Mouse (Mus musculus) kidney, postnatal 0 days (tissue): ENCODE results near the gene Dmrt1. TPM values are rescaled to one million over a fixed set of nuclear protein-coding genes. Genes with fewer than 3 reads are reported as not detected.
A peak's percentile ranks its signal among the peaks of the same experiment; 100 is the strongest.

ENCODE experiments used
- ATAC-seq: fragments of 200-750 bp; cut with Nextera tagmentation; replicated peaks from 2 replicates; pipeline ENCODE4 v1.8.0; 2017; ENCODE audit warnings: low read depth, moderate number of reproducible peaks, moderate TSS enrichment, moderate library complexity; ENCODE audit not compliant: low FRiP score
- DNase-seq: peaks from one replicate; pipeline ENCODE4 v3.0.0-alpha.2; 2016; ENCODE audit warnings: low spot score
- H3K27ac ChIP-seq: fragments of 300-500 bp; sonication (generic); 2 replicates; pipeline ENCODE4 v1.5.1; 2014; ENCODE audit warnings: mild to moderate bottlenecking
- H3K27me3 ChIP-seq: fragments of 300-500 bp; sonication (generic); 2 replicates; pipeline ENCODE4 v1.6.1; 2014; ENCODE audit warnings: low read length, mixed read lengths; ENCODE audit not compliant: insufficient read depth
- H3K36me3 ChIP-seq: fragments of 300-500 bp; sonication (generic); 2 replicates; pipeline ENCODE4 v1.6.1; 2014; ENCODE audit warnings: low read length, mixed read lengths; ENCODE audit not compliant: insufficient read depth
- H3K4me1 ChIP-seq: fragments of 300-500 bp; sonication (generic); replicated peaks from 2 replicates; pipeline ENCODE4 v1.6.1; 2014; ENCODE audit warnings: antibody characterized with exemption, low read length, mixed read lengths; ENCODE audit not compliant: insufficient read depth
- H3K4me2 ChIP-seq: fragments of 300-500 bp; sonication (generic); 2 replicates; pipeline ENCODE4 v1.6.1; 2014; ENCODE audit warnings: mild to moderate bottlenecking, low read length, moderate library complexity, mixed read lengths
- H3K4me3 ChIP-seq: fragments of 300-500 bp; sonication (generic); replicated peaks from 2 replicates; pipeline ENCODE4 v1.5.1; 2014; ENCODE audit warnings: low read depth, low read length
- H3K9ac ChIP-seq: fragments of 300-500 bp; sonication (generic); 2 replicates; pipeline ENCODE4 v1.6.1; 2014; ENCODE audit warnings: low read depth, low read length
- H3K9me3 ChIP-seq: fragments of 300-500 bp; sonication (generic); replicated peaks from 2 replicates; pipeline ENCODE4 v1.6.1; 2016; ENCODE audit warnings: low read length, inconsistent platforms, mixed read lengths
- CTCF ChIP-seq: IDR thresholded peaks from 2 replicates; pipeline ENCODE4 v1.5.1; 2016; ENCODE audit warnings: antibody characterized with exemption, low read depth, mild to moderate bottlenecking, moderate library complexity
- WGBS: fragments of 180-500 bp; shearing (Covaris S2); extraction: QIAGEN DNeasy Blood & Tissue Kit; methylation state at CpG from one replicate; pipeline ENCODE4 v1.1.7; 2014; 5-methylcytosine and 5-hydroxymethylcytosine counted together
- polyA plus RNA-seq: library from polyadenylated mRNA; unstranded; fragments of >200 nt; fragmentation: Nextera tagmentation; extraction: Ambion mirVana; gene quantifications from 2 replicates; pipeline ENCODE4 v1.2.1, GENCODE M21; 2015

The Dmrt1 gene
- polyA plus RNA-seq, 1 experiment from 2014 or later: not detected

GRCm38 (mm10) chr19:25550346-25550745 is 44.9 kb downstream of the Dmrt1 start:
- no peaks in the 10 kb centered on the region for H3K9me3 ChIP-seq
- no peak overlapping the region for H3K9ac ChIP-seq
- no peak overlapping the region for H3K4me2 ChIP-seq
- no peak overlapping the region for H3K4me3 ChIP-seq
- no peaks in the 10 kb centered on the region for H3K4me1 ChIP-seq
- H3K36me3 ChIP-seq: no peaks in the 10 kb centered on the region
- no peak overlapping the region for H3K27ac ChIP-seq
- no peak for TF ChIP-seq CTCF
- WGBS: 76% methylated on average over 5 of the region's 5 CpGs
- DNase-seq (no peak), ATAC-seq (no peak)
- H3K27me3 ChIP-seq: 0 out of 2 replicates have a peak, but pooled peaks cover 4% of the 10 kb centered on the region

- Histone ChIP-seq H3K9me3 (no peaks in the 10 kb centered on the region), H3K4me3 (no peak overlapping the region), H3K9ac (no peak overlapping the region), H3K27me3 (0 out of 2 replicates have a peak, but pooled peaks cover 4% of the 10 kb centered on the region), H3K27ac (no peak overlapping the region), H3K4me2 (no peak overlapping the region), H3K4me1 (no peaks in the 10 kb centered on the region), H3K36me3 (no peaks in the 10 kb centered on the region)
- 74% methylated on average over 5 of the region's 5 CpGs for WGBS
- TF ChIP-seq CTCF: no peak
- ATAC-seq: no peak
- DNase-seq: no peak
Observed at GRCm38 (mm10) chr19:25551053-25551452, 45.6 kb downstream of the Dmrt1 start.

GRCm38 (mm10) chr19:25564430-25564829 is 59.0 kb downstream of the Dmrt1 start:
- H3K4me1 ChIP-seq: no peaks in the 10 kb centered on the region
- no peak for DNase-seq
- no peak overlapping the region for H3K9ac ChIP-seq
- 34% methylated on average over 12 of the region's 12 CpGs for WGBS
- no peak for TF ChIP-seq CTCF
- H3K9me3 ChIP-seq: no peaks in the 10 kb centered on the region
- no peak overlapping the region for H3K4me3 ChIP-seq
- ATAC-seq: no peak
- H3K4me2 ChIP-seq: no peak overlapping the region
- H3K27ac ChIP-seq: no peak overlapping the region
- peaks cover 9% of the 10 kb centered on the region for H3K27me3 ChIP-seq
- no peaks in the 10 kb centered on the region for H3K36me3 ChIP-seq

GRCm38 (mm10) chr19:25569778-25570177 is 64.4 kb downstream of the Dmrt1 start:
- ATAC-seq (no peak), DNase-seq (no peak)
- Histone ChIP-seq H3K27me3 (peaks cover 18% of the 10 kb centered on the region), H3K4me3 (no peak overlapping the region), H3K36me3 (no peaks in the 10 kb centered on the region), H3K9ac (no peak overlapping the region), H3K9me3 (no peaks in the 10 kb centered on the region), H3K27ac (no peak overlapping the region), H3K4me2 (no peak overlapping the region), H3K4me1 (no peaks in the 10 kb centered on the region)
- no peak for TF ChIP-seq CTCF
- WGBS: 79% methylated on average over 7 of the region's 7 CpGs

- no peak for ATAC-seq
- no peak for TF ChIP-seq CTCF
- 53% methylated on average over 10 of the region's 10 CpGs for WGBS
- H3K36me3 ChIP-seq: no peaks in the 10 kb centered on the region
- no peak overlapping the region for H3K4me2 ChIP-seq
- H3K4me1 ChIP-seq: no peaks in the 10 kb centered on the region
- DNase-seq: no peak
- no peak overlapping the region for H3K27ac ChIP-seq
- H3K9me3 ChIP-seq: no peaks in the 10 kb centered on the region
- H3K4me3 ChIP-seq: no peak overlapping the region
- H3K9ac ChIP-seq: no peak overlapping the region
- peaks cover 38% of the 10 kb centered on the region for H3K27me3 ChIP-seq
Observed at GRCm38 (mm10) chr19:25574431-25574830, 69.0 kb downstream of the Dmrt1 start.

- Histone ChIP-seq H3K27ac (no peak overlapping the region), H3K9ac (no peak overlapping the region), H3K4me3 (no peak overlapping the region), H3K4me1 (no peaks in the 10 kb centered on the region), H3K27me3 (peaks cover 36% of the 10 kb centered on the region), H3K4me2 (0 out of 2 replicates have a peak overlapping the region, but pooled peaks have one; percentile 3), H3K9me3 (no peaks in the 10 kb centered on the region), H3K36me3 (no peaks in the 10 kb centered on the region)
- DNase-seq (peak; percentile 38), ATAC-seq (no peak)
- 11% methylated on average over 17 of the region's 17 CpGs for WGBS
- no peak for TF ChIP-seq CTCF
Observed at GRCm38 (mm10) chr19:25574981-25575814, 69.8 kb downstream of the Dmrt1 start.
